Mouse (Mus musculus) brain, embryonic 14.5 days (tissue): ENCODE data around the gene Mindy1. TPM values are rescaled to one million over a fixed set of nuclear protein-coding genes. Genes with fewer than 3 reads are reported as not detected.

Experiments used
- DNase-seq: peaks from one replicate; pipeline ENCODE4 v3.0.0-alpha.2; 2011; ENCODE audit warnings: low read depth
- CTCF ChIP-seq: fragments of 200-500 bp; IDR thresholded peaks from 2 replicates; pipeline ENCODE4 v1.5.1; 2012; ENCODE audit warnings: inconsistent platforms, mild to moderate bottlenecking, moderate library complexity, borderline replicate concordance; ENCODE audit not compliant: insufficient read depth, insufficient read length; ENCODE audit errors: extremely low read depth
- POLR2A ChIP-seq: fragments of 200-500 bp; IDR thresholded peaks from 2 replicates; pipeline ENCODE4 v1.6.1; 2012; ENCODE audit warnings: mild to moderate bottlenecking, inconsistent platforms, borderline replicate concordance; ENCODE audit not compliant: poor library complexity, insufficient read depth, insufficient read length, severe bottlenecking; ENCODE audit errors: extremely low read depth
- polyA plus RNA-seq: library from polyadenylated mRNA; depleted of rRNA; stranded (reverse); fragments of >200 nt; gene quantifications from 2 replicates; pipeline ENCODE4 v1.2.3, GENCODE M21; 2012

The Mindy1 gene
- polyA plus RNA-seq, 1 experiment: 48.7 TPM

DNA sequence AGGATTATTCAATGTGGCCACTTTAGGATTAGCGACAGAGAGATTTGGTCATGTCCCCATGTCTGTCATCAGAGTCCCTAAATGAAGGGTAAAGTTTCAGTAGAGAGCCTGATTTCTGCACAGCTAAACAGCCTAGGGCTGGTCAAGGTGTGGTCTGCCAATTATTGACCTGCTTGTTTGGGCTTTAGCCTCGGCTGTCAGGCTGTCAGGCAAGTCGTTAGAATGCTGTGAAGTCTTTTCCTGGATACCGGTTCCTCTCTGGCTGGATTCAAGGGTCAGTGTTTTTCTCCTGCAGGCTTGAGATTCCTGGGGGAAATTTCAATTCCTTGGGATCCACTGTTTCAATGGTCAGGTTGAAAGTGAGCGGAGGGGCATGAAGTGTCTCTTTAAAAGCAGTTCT is 4.9 kb downstream of the Mindy1 start:
- DNase-seq: no peak
- TF ChIP-seq POLR2A (no peak), CTCF (no peak)

DNA sequence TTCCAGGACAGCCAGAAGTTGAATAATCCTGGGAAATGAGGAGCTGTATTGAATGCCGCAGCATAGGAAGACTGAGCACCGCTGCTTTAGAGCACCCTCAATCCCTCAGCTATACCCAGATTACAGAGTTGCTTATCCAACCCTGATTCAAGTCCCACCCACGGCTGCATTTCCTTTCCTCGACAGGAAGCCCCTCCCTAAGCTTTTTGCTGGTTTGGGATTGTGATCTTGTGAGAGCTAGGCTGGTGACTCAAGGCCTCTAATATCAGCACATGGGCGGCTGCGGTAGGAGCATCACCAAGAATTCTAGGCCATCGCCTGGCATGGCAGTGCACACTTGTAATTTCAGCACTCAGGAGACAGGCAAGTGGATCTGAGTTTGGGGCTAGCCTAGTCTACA is 5.4 kb downstream of the Mindy1 start:
- no peak for TF ChIP-seq POLR2A

GRCm38 (mm10) chr3:95287541-95287940 is 6.4 kb downstream of the Mindy1 start:
- no peak for DNase-seq
- TF ChIP-seq POLR2A: no peak
- no peak for TF ChIP-seq CTCF

More for the DNA sequence above, 5.4 kb downstream of the Mindy1 start:
- no peak for DNase-seq

GRCm38 (mm10) chr3:95289419-95289818 is 8.3 kb downstream of the Mindy1 start:
- no peak for DNase-seq
- TF ChIP-seq POLR2A (no peak), CTCF (no peak)

DNA sequence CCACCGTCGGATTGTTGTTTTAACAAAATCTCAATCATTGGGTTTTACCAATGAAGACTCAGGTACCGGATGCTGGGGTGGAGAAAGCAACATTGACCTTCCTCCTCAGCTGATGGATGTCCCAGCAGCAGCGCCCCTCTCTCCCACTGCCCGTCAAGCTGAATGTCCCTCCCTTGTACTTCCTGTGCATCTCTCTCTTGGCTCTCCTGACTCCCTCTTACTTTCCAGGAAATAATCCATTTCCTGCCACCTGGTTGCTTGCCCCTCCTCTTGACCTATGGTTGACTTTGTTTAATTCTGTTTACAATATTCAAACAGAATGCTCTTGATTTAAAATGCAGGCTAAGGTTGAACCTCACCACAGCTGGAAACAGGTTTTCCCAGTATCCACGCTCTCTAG is 9.0 kb downstream of the Mindy1 start:
- no peak for TF ChIP-seq POLR2A
- TF ChIP-seq CTCF: no peak
- DNase-seq: no peak

DNA sequence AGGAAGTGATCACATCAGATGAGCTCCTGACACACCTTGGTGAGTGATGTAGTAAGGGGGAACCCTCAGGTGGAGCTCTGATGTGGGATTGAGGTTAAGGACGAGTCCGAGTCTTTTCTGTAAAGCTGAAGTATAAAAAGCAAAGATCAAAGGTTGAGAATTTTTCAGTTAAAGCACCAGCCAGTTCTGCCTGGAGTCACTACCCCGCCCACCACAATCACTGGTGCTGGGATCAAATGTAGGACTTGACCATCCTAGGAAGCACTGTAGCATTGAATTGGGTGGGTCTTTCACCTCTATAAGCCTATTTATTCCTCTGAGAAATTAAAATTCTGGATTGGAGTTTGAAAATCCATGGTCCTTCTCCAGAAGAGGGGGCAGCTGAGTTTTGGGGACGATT is 9.9 kb downstream of the Mindy1 start:
- DNase-seq: no peak
- TF ChIP-seq POLR2A (no peak), CTCF (no peak)

- TF ChIP-seq POLR2A (no peak), CTCF (no peak)
- no peak for DNase-seq
These were observed 11.8 kb downstream of the Mindy1 start for GRCm38 (mm10) chr3:95292899-95293298.

GRCm38 (mm10) chr3:95293537-95293936 is 12.4 kb downstream of the Mindy1 start:
- no peak for DNase-seq
- TF ChIP-seq POLR2A: no peak
- TF ChIP-seq CTCF: no peak

DNA sequence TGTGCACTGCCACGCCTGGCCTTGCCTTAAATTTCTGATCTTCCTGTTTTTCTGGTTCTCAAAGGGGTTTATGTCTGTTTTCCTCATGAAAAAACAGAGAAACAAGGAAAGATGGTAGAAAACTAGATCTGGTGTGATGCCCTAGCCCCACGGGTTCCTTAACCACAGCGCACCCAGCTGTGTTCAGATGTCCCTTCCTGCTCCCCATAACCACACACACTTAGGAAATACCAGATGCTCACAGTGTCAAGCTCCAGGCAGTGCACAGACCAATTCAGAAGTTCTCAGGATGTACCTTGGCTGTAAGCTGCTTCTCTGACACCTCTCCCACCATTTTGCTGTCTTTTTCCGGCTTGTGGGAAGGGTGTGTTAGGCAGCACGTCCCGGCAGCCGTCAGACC is 13.2 kb downstream of the Mindy1 start:
- TF ChIP-seq CTCF (no peak), POLR2A (no peak)
- DNase-seq: no peak

DNA sequence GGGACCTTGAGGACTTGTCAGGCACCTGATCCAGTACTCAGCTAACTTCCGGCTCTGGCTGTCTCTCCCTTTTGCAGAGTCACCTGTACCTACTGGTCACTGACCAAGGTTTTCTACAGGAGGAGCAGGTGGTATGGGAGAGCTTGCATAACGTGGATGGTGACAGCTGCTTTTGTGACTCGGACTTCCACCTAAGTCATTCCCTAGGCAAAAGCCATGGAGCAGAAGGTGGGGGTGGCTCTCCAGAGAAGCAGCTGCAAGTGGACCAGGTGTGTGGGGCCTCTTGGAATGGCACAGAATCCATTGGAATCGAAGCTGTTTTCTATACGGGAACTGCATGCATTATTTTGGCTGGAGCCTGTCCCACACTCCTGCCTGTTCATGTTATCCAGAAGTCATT is 13.6 kb downstream of the Mindy1 start:
- DNase-seq: no peak
- TF ChIP-seq POLR2A (no peak), CTCF (no peak)

- TF ChIP-seq CTCF: no peak
- no peak for TF ChIP-seq POLR2A
- no peak for DNase-seq
These were observed 14.4 kb downstream of the Mindy1 start for GRCm38 (mm10) chr3:95295321-95296102.

DNA sequence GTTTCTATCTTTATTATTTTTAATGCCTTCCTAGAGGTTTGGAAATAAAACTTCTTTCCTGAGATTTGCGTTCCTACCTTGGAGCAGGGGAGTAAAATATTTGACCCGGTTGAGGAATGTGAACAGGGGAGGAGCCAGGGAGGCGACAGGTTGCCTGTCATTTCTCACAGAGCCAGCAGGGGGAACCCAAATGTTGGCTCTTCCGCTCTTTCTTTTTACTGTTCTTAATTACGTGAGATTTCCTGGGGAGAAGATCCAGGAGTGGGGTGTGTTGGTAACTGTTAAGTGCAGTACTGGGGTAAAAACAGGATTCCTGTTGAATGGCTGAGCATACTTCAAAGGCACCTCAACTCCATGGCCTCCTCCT is 14.9 kb downstream of the Mindy1 start:
- TF ChIP-seq CTCF (peak; percentile 79), POLR2A (no peak)
- DNase-seq: peak; percentile 48
